Mouse (Mus musculus): ENCODE data around the gene Speer4d.
"Not testable (repeated sequence)": the region's sequence is repeated elsewhere in the genome, so short reads cannot be mapped to it uniquely, and the experiment has no call there.

The Speer4d gene

DNA sequence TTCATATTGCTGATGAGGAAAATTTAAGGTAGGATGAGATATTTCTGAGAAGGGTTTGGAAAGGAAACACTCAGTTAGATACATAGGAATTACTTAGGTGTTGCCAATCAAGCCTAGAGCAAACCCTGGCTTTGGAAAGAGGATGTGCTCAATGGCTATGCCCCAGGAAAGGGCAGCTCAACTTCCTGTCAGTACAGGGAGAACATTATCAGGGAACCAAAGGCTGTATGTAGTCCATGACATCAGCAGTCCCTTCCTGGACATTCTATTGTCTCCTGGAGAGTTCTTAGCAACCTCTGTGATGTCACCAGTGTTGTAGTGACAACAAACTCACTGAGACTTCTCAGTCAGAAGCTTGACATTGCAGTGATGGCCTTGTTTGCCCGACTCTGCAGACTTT is at the start of gene Speer4d:
Gene Speer4d, plus strand, starts transcription at position 301 of the 400 bp plus-strand sequence.
- not testable (repeated sequence) for DNase-seq

DNA sequence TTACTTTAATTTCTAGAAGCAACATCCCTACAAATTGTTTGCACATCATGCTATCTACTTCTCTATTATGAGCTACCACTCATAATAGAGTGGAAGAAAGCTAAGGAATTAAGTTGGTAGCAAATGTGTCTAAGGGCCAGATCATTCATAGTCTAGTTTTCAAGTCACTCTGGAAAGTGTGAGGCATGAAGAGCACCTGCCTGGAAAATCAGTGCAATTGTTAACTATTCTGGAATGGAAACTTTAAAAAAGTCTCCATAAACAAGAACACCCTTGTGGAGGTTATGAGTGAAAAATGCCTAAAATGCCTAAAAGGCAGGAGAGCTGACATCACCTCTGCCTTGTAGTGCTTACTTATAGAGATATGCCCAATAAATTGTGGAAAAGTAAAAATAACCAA is 45.1 kb upstream of the Speer4d start:
- DNase-seq, result not testable (repeated sequence)

DNA sequence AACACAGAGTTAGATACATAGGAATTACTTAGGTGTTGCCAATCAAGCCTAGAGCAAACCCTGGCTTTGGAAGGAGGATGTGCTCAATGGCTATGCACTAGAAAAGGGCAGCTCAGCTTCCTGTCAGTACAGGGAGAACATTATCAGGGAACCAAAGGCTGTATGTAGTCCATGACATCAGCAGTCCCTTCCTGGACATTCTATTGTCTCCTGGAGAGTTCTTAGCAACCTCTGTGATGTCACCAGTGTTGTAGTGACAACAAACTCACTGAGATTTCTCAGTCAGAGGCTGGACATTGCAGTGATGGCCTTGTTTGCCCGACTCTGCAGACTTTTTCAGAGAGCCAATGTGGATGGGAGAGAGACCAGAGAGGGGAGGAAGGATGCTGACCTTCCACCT is 41.8 kb upstream of the Speer4d start, which contains the start of gene Gm21083:
Gene Gm21083, plus strand, starts transcription at position 301 of the 400 bp plus-strand sequence.
- DNase-seq, result not testable (repeated sequence)

DNA sequence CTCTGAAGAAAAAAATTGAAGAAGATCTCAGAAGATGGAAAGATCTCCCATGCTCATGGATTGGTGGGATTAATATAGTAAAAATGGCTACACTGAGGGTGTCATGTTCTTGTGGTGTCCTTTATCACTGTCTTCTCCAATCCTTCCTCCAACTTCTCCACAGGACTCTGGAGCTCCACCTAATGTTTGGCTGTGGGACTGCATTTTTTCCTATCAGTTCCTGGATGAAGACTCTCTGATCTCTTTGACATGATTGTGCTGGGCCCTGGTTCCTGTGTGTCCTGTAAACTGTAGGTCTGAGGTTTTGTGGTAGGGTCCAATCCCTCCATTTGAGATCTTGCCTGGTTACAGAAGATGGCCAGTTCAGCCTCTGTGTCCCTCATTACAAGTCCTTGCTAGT is 32.5 kb upstream of the Speer4d start:
- DNase-seq, result not testable (repeated sequence)

DNA sequence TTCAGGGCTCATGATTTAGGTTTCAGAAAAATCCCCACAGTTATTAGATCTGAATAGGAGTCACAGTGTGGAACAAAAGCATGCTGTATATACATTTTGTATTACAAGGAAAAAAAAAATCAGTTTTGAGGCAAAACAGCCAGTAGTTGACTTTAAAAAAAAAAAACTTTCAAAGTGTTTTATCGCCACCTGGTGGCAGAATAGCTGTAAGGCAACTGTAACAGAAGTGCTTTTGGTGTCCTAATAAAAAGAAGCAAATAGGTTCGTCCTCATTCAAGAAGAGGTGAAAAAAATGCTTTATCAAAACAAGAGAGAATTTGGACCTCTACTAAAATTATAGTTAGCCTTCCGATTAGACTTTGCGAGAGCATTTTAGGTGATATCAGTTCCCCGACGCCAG is 30.6 kb upstream of the Speer4d start:
- DNase-seq, result not testable (repeated sequence)

DNA sequence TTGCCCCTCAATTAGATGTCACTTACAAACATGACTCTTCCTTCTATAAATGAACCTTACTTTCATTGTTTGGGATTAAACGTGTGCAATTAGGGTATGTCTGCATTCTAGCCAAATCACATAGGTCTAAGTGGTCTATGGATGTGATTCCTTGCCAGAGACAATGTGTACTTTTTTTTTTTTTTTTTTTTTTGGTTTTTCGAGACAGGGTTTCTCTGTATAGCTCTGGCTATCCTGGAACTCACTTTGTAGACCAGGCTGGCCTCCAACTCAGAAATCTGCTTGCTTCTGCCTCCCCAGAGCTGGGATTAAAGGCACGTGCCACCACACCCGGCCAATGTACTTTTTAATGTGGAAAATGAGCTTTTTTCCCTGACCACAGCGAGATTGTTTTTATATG is 28.2 kb upstream of the Speer4d start:
- not testable (repeated sequence) for DNase-seq

DNA sequence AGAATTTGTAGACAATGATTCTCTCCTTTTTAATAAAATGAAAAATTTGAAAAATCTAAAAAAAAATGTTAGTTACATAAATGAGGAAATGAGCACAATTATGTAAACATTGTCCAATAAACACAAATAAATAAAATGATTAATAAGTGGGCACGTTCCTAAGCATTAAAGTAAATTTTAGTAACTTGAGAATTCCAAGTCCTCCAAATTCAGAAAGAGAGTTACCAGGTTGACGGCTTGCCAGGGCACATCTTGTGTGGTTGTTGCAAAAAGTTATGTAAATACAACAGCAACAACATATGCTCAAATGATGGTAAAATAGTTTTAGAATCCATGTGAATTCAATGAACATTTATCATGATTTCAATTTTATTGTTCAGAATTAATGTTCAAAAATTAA is 27.3 kb upstream of the Speer4d start:
- DNase-seq, result not testable (repeated sequence)

DNA sequence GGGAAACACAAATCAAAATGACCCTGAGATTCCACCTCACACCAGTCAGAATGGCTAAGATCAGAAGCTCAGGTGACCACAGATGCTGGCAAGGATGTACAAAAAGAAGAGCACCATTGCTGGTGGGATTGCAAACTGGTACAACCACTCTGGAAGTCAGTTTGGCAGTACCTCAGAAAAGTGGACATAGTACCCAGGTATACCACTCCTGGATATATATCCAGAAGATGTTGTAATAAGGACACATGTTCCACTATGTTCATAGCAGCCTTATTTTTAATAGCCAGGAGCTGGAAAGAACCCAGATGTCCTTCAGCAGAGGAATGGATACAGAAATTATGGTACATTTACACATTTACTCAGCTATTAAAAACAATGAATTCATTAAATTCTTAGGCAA is 20.0 kb upstream of the Speer4d start:
- DNase-seq, result not testable (repeated sequence)

DNA sequence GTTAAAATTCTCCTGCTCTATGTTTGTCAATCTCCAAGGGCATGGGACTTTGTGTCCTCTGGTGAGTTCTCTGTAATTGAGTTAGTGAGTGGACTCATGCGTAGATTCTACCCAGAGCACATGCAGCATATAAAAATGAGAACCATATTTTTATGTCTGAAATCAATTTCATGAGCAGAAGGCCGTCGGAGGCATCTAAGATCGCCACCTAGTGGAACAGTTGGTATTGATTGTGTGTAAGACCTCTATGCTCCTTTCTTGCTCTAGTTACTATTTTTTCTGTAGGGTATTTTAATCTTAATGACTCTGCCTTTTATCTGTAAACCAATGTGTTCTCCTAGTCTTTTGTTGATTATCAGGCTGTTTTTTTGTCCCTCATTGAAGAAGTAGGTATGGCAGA is 18.5 kb upstream of the Speer4d start:
- DNase-seq, result not testable (repeated sequence)

DNA sequence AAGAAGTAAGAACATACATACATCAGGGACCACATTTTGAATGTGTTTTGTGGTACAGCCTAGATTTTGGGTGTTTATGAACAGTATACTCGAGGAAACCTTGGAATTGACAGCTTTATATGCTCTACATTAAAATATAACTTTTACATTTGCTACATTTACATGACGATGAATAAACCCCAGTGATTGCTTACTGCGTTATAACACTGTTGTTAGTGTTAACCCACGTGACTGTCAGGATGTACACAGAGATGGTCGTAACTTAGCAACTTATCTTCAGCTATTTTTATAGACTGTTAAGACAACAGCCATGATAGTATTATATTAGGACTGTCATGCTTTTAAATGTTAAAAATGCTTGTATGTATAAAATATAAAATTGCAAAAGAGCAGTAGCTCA is 17.4 kb upstream of the Speer4d start:
- DNase-seq, result not testable (repeated sequence)

DNA sequence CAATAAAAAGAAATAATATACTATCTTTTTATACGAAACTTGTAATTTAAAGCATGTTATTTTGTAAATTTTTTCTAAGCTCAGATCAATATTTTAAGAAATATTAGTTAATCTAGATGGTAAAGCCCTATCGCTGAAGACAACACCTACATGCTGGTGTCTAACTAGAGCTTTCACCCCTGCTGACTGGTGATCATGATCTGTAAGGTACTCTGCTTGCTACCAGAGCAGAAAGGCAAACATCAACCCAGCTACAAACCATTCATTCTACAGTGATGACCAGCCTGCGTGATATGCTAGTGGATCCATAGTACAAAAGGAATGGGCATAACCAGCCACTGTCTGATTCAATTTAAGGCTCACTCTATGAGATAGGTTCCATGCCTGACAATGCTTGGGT is 16.9 kb upstream of the Speer4d start:
- not testable (repeated sequence) for DNase-seq

DNA sequence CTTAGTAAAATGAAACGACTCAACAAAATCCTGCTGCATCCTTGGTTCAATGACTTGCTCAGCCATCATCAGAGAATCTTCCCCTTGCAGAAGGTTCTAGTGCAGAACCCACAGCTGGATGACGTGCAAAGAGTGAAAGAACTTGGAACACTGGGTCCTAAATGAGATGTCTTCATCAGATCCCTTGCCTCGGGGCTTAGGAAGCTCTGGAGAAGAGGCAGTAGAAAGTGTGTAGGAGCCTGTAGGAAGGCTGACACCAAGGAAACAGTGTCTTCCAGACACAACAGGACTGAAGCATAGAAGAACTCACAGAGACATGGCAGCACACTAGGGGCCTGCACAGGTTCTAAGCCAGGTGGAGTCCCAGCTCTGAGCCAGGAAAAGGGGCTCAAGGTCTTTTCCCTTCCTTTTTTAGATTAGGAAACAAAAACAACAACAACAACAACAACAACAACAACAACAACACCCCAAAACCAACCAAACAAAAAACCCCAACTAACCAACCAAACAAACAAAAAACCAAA is 16.4 kb upstream of the Speer4d start:
- DNase-seq, result not testable (repeated sequence)

DNA sequence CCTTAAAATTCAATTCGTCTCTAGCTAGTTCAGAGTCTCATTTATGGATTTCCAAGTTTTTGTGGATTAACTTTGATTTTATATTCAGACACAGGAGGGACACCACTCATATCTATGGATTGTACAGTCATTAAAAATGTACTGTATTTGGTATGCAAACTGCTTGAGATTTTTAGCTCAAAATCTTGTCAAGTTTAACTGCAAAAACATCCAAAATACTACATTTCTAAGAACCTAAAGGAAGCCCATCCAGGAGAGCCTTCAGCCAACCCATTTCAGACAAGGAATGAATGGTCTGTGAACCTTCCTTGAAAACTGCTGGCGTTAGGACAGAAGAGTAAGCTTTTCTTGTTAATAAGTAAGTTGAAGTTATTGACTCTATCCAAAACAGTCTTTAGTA is 15.9 kb upstream of the Speer4d start:
- not testable (repeated sequence) for DNase-seq

DNA sequence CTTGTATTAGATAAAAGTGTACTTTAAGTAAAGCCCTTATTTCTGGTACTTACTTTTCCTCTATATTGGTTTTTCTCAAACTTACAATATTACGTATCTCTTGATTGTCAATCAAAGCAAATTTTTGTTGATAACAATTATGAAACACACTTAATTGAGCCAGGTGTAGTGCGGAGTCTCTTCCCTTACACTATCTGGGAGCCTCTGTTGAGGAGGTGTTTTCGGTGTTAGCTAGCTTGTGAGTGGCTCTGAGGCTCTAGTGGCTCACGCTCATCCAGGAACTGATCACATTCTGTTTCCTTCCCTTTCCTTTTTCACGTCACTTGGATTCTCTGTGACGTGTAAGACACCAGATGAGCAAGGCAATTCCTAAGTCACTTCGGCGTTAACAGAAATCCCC is 15.3 kb upstream of the Speer4d start:
- not testable (repeated sequence) for DNase-seq

DNA sequence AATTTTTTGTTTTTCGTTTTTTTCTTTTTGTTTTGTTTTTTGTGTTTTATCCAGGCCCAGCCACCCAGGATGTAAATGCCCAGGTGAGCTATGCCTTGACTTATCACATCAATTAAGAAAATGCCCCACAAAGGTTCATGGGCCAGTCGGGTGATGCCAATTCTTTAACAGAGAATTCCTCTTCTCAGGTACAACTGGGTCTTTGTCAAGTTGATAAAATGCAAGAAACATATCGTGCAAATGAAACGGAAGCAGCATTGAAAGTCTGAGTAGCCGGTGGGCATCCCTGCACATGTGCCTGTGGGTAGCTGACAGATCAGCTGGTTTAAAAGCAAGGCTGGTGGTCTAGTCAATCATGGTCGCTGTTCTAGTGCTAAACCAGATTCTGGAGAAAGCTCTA is 12.2 kb upstream of the Speer4d start:
- DNase-seq, result peak; percentile 9

DNA sequence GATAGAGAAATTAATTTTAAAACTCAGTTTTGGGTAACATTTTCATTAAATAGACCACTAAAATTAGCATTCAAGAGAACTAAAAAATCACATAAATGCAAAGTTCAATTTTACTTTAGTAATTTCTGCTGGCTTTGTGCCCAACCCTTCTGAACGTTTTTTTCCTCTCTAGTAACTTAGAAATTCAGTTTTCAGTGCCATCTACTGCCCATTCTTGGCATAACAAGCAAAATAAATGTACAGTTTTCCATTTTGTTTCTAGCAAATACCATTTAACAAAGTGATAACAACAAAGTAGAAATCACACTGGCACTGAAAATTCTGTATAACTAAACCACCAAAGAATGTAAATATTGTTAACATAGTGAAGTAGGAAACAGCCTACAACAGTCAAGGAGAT is 8.2 kb upstream of the Speer4d start:
- DNase-seq, result not testable (repeated sequence)

DNA sequence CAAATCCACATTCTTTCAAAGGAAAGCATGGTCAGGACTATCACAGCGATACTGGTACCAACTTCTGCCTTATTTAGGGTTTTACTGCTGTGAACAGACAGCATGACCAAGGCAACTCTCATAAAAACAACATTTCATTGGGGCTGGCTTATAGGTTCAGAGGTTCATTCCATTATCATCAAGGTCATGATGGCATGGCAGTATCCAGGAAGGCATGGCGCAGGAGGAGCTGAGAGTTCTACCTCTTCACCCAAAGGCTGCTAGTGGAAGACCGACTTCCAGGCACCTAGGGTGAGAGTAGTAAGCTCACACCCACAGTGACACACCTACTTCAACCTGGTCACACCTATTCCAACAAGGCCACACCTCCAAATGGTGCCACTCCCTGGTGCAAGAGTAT is 2.7 kb upstream of the Speer4d start:
- DNase-seq, result not testable (repeated sequence)

DNA sequence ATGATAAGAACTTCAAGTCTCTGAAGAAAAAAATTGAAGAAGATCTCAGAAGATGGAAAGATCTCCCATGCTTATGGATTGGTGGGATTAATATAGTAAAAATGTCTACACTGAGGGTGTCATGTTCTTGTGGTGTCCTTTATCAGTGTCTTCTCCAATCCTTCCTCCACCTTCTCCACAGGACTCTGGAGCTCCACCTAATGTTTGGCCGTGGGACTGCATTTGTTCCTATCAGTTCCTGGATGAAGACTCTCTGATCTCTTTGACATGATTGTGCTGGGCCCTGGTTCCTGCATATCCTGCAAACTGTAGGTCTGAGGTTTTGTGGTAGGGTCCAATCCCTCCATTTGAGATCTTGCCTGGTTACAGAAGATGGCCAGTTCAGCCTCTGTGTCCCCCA is 9.3 kb downstream of the Speer4d start:
- DNase-seq, result not testable (repeated sequence)

DNA sequence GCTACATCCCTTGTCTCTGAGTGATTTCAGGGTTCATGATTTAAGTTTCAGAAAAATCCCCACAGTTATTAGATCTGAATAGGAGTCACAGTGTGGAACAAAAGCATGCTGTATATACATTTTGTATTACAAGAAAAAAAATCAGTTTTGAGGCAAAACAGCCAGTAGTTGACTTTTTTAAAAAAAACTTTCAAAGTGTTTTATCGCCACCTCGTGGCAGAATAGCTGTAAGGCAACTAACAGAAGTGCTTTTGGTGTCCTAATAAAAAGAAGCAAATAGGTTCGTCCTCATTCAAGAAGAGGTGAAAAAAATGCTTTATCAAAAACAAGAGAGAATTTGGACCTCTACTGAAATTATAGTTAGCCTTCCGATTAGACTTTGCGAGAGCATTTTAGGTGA is 11.2 kb downstream of the Speer4d start:
- DNase-seq, result not testable (repeated sequence)

DNA sequence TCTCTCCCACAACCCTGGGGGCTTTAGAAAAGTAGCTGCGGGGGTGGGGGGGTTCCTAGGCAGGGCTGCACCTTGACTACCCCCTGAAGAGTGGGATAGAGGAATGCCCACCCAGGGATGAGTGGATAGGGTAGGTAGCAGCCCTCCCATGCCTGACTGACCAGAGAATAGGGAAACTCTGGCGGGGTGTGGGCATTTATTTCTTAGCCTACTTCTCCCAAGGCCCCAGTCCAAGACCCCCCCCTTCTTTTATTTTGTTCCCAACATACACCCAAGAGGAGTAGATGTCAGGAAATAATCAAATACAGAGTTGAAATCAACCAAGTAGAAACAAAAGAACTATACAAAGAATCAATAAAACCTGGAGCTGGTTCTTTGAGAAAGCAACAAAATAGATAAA is 18.8 kb downstream of the Speer4d start:
- peak; percentile 2 for DNase-seq

DNA sequence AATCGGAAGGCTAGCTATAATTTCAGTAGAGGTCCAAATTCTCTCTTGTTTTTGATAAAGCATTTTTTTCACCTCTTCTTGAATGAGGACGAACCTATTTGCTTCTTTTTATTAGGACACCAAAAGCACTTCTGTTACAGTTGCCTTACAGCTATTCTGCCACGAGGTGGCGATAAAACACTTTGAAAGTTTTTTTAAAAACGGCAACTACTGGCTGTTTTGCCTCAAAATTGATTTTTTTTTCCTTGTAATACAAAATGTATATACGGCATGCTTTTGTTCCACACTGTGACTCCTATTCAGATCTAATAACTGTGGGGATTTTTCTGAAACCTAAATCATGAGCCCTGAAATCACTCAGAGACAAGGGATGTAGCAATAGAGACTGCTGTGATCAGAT is 26.8 kb downstream of the Speer4d start:
- not testable (repeated sequence) for DNase-seq

DNA sequence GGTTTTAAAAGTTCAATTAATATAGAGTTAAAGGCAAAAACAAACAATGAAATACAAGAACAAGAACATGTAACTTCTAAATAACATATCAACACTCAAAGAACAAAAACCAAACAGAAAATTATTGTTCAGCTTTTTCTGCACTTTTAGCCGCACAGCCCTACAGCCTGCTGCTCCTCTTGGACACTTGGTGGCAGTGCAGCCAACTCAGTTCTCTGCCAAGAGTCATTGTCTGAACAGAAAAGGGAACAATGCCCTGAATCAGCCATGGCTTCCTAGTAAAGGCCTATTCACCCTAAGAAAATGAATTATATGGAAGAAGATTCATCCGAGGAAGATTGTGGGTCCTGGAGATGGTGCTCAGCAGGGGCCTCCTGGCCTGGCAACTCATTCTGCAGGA is 33.5 kb downstream of the Speer4d start:
- DNase-seq, result not testable (repeated sequence)

DNA sequence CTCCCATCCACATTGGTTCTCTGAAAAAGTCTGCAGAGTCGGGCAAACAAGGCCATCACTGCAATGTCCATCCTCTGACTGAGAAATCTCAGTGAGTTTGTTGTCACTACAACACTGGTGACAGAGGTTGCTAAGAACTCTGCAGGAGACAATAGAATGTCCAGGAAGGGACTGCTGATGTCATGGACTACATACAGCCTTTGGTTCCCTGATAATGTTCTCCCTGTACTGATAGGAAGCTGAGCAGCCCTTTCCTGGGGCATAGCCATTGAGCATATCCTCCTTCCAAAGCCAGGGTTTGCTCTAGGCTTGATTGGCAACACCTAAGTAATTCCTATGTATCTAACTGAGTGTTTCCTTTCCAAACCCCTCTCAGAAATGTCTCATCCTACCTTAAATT is 38.1 kb downstream of the Speer4d start, which contains the start of gene 4930572O03Rik:
Gene 4930572O03Rik, minus strand, starts transcription at position 101 of the 400 bp plus-strand sequence.
- not testable (repeated sequence) for DNase-seq

DNA sequence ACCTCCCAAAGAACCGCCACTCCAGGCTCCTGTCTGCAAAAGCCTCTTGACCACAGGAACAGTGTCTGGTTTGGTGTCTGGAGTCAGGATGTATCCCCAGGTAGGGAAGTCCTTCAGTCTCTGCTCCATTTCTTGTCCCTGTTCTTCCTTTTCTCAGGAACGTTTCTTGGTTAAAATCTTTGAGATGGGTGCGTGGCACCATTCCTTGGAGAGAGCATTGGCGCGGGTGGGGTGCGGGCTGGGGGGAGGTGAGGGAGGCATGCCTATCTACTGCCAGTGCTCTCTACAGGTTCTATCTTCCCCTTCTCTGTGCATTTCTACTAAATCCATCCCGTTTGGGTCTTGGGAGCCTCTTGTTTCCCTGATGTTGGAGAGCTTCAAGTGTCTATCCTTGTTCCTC is 45.0 kb downstream of the Speer4d start:
- DNase-seq, result not testable (repeated sequence)

DNA sequence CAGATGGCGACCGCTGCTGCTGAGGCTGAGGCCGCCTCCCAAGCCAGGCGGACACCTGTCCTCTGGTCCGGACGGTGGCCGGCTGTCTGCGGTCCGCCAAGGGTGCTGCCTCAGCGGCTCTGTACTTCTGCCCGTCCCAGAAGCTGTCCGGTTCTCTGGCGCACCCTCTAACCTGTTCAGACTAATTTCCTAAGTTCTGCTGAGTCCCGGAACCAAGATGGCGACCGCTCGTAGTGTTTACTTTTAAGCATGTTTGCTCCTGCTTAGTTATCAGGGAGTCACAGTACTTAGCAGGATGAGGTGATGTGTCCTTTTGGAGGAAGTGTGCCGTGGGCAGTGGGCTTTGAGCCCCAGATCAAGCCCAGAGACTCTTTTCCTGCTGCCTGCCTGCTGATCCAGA is 51.9 kb downstream of the Speer4d start:
- not testable (repeated sequence) for DNase-seq
